Mouse (Mus musculus) thymus, adult 2 months (tissue): ENCODE results near the gene Pfkfb2.

Experiments used
- CTCF ChIP-seq: fragments of 200-500 bp; IDR thresholded peaks from 2 replicates; pipeline ENCODE4 v1.5.1; 2012; ENCODE audit warnings: mild to moderate bottlenecking, control low read depth, low read length, moderate library complexity, borderline replicate concordance; ENCODE audit not compliant: control insufficient read depth, poor library complexity, insufficient read depth; ENCODE audit errors: extremely low read depth
- POLR2A ChIP-seq: fragments of 200-500 bp; IDR thresholded peaks from 2 replicates; pipeline ENCODE4 v1.6.1; 2012; ENCODE audit warnings: mild to moderate bottlenecking, low read length, control low read depth, moderate library complexity; ENCODE audit not compliant: control insufficient read depth, poor library complexity, insufficient read depth; ENCODE audit errors: extremely low read depth

GRCm38 (mm10) chr1:130728070-130728469, 983 bp downstream of the Pfkfb2 start:
- TF ChIP-seq POLR2A, result no peak
- TF ChIP-seq CTCF, result no peak
